Mouse (Mus musculus): ENCODE measurements around the gene Il13ra1.

DNA sequence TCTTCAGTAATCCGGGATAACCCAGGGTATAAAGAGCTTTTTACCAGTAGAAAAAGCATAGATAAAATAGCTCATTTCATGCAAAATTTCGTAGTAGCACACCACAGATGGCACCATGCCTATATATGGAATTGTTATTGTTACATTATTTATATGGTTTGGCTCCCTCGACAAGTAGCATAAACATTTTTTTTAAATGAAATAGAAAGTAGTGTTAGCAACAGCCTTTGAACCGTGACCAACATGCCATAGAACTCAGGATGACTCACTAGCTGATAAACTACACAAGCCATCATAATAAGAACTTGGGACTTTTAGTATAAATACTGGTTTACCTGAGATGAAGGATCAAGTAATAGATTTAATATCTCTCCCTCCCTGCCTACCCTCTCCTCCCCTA lies 34.7 kb upstream of the Il13ra1 start:
- TF ChIP-seq CTCF (conservative IDR thresholded peaks at IDR 0.05; ENCODE audit: insufficient read depth, insufficient read length, low read depth, low read length) (no peak), POLR2A (IDR thresholded peaks at IDR 0.05; ENCODE audit: low read depth, low read length) (no peak)

Measured in kidney, adult 2 months (tissue).